Mouse (Mus musculus) embryo, embryonic 10 days (tissue): ENCODE measurements around the gene Celf3.

ENCODE experiments used
- DNase-seq: peaks from one replicate; pipeline ENCODE4 v3.0.0-alpha.2; 2015; ENCODE audit warnings: low spot score

Celf3 gene

GRCm38 (mm10) chr3:94477981-94478422, at the start of gene Celf3:
Gene Celf3 (plus strand): TSS chr3:94478295.
- DNase-seq, result peak; percentile 49

GRCm38 (mm10) chr3:94430980-94431379, 47.1 kb upstream of the Celf3 start:
- DNase-seq, result no peak

- no peak for DNase-seq
Observed at GRCm38 (mm10) chr3:94434305-94434704, 43.8 kb upstream of the Celf3 start.

DNA sequence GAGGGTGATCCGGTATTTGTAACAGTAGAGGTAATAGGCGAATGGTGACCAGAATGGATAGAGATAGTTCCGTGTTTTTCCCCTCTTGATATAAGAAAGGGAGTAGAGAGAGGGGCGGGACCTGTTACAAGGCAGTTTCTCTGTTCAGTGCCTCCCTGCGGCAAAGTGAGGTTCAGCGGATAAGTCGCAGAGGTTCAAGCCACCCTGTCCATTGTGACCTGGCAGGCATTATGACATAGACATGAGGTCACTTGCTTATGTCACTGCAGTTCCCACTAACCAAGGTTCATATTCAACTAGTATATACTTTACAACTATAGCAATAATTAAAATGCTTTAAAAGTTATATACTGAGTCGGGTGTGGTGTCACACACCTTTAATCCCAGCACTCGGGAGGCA, 41.7 kb upstream of the Celf3 start:
- DNase-seq, result no peak

DNA sequence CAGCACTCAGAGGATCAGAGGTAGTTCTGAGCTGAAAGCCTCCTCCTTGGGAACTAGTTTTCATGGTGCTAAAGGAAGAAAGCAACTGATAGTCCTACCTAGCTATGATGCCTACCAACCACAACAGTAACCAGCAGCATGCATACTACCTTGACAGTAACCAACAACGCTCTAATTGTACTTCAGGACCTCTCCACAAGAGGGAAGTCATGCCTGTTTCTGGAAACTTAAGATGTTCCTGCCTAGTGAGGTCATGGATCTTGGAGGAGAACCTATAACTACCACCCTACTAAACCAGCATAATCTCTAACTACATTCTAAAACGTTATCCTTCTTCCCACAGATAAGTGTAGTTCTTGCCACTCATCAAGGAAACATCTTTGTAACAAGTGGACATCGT, 36.9 kb upstream of the Celf3 start:
- DNase-seq, result peak; percentile 48

- DNase-seq, result peak; percentile 94
Observed at GRCm38 (mm10) chr3:94442951-94443596, 35.0 kb upstream of the Celf3 start, which contains the start of gene Mrpl9. Gene Mrpl9 (plus strand): TSS chr3:94443318.

DNA sequence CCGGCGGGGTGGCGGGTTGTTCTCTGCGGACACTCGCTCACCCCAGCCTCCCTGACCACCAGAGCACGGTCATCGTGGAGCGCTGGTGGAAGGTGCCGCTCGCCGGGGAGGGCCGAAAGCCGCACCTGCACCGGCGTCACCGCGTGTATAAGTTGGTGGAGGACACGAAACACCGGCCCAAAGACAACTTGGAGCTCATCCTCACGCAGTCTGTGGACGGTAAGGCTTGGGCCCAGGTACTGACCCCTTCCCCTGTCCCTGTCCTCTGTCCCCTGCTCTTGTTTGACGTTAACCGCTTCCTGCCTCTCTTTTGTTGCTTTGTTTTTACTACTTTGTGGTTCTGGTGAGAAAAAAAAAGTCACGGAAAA, 34.5 kb upstream of the Celf3 start, which contains the start of gene Oaz3:
Gene Oaz3, minus strand, starts transcription at position 319 of the 368 bp plus-strand sequence.
- DNase-seq, result no peak

GRCm38 (mm10) chr3:94449377-94449776, 28.7 kb upstream of the Celf3 start:
- no peak for DNase-seq

DNA sequence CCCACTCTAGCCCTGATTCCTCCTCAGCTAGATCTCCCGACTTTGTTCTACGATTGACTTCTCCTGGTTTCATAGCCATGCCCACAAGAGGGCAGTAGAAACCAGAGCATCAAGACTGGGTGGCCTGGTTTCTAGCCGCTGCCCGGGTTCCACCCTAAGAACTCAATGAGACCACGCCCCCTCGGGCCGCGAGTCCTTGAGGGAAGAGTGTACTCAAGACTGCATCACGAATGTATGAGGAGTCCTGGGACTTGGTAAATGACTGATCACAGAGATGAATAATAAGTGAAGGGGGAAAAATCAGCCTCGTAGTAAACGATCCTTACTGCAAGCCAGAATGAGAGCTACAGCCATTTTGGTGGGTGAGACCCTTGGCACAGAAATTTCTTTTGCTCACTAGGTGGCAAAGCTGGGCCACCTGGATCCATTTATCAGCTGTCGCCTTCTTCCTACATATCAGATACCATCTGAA, 21.5 kb upstream of the Celf3 start:
- peak; percentile 98 for DNase-seq

- DNase-seq, result no peak
Observed at GRCm38 (mm10) chr3:94457055-94457454, 21.0 kb upstream of the Celf3 start.

- DNase-seq, result no peak
Observed at GRCm38 (mm10) chr3:94459834-94460233, 18.3 kb upstream of the Celf3 start.

GRCm38 (mm10) chr3:94463926-94464578, 14.0 kb upstream of the Celf3 start:
- DNase-seq, result peak; percentile 70

DNA sequence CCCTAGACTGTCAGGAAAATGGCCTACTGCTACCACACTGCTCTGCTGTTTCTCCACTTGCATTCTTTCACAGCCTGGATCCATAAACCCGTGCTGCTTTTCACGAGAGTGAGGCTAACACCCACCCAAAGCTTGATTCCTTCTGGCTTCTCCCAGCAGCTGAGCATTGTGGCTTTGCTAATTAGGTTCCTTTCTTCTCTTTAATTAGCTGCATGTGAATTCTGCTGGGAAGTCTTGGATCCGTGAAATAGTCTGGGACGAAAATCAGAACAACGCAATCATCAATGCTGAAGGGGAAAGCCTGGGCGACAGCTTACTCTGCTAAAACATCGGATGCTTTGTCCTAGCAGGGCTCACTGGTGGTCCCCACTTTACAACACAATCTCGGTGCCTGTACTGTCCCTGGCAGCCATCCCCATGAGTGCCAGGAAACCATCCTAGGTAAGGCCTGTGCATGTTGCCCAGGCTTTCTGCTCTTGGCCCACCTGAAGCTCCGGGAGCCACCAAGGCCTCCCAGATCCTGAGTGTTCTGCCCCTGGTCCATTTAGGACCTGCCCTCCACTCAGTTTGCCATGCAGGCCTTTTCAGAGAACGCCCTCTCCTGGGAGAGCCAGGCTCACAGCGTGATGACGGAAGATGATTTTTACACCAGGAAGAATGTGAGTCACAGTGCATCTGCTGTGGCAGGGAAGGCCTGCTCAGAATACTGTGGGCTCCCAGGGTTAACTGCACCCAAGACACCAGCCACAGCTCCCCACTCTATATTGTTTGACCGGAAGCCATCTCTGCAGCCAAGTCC, 12.3 kb upstream of the Celf3 start:
- DNase-seq, result no peak

GRCm38 (mm10) chr3:94468931-94469330, 9.2 kb upstream of the Celf3 start:
- no peak for DNase-seq

DNA sequence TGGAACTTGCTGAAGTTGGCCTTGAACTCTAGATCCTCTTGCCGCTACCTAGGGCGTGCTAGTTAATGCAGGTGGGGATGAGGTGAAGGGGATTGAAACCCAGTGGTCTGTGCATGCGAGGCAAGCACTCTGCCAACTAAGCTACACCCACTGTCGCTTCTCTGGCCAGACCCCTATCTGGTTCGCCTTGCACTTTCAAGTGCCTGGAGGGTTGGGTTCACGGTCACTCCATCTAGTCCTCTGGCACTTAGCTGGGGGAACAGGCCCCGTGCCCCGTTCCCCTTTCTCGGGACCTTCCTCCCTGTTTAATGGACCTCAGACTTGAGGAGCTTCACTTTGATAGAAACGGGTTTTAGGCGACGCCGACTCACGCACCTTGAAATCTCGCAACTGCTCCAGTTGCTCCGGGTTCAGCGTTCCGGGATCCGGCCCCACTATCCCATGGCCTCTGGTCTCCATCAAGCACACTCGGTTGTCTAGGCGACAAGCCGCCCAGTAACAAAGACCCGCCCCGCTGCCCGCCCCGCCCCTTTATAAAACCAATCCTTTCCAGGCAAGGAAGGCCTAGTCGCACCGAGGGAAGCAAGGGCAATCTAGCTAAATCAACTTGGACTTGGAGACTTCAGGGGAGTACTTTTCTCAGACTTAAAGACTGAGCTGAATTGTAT, 5.5 kb upstream of the Celf3 start:
- DNase-seq, result peak; percentile 81

DNA sequence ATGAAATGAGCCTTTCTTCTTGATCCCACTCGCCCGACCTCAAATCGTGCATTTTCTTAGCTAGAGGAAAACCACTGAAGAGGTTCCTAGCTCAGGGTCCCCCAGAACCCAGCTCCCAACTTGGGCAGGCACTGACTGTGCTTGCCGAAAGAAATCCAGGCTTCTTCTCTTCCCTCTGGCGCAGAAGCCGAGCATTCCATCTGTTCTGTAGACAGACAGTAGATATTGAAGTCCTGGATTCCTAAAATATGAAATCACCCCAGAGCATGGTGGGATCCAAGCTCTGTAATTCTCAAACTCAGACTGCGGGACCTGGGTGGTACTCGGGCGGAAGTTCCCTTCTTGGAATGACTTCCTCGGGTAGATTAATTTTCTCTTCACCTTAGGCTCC, 5.0 kb upstream of the Celf3 start:
- DNase-seq, result no peak

DNA sequence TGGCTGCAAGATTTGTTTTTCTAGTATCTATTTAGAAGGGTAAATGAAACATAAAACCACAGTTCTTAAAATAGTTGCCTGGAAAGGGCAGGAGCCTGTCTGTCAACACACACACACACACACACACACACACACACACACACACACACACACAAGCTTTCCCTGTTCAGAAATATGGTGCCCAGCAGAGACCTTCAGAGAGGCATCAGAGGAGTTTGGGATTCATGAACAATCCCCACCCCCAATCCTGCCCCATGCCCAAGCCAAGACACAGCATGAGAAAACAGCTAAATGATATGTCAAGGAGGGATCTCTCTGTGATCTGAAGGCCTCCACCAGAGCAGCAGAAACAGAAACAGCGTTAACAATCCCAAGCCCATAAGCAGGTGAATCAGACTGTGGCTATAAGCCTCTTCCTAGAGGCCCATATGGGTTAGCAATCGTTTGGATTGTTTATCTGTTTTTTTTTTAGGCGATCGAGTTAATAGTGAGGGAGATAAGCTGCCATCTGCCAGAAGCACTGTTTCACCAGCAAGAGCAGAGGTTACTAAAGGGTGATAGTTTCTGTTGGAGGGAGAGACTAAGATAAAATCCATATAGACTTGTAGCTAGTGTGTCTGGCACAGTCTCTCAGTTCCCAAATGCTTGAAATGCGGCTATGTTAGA, 4.4 kb upstream of the Celf3 start:
- DNase-seq, result no peak

DNA sequence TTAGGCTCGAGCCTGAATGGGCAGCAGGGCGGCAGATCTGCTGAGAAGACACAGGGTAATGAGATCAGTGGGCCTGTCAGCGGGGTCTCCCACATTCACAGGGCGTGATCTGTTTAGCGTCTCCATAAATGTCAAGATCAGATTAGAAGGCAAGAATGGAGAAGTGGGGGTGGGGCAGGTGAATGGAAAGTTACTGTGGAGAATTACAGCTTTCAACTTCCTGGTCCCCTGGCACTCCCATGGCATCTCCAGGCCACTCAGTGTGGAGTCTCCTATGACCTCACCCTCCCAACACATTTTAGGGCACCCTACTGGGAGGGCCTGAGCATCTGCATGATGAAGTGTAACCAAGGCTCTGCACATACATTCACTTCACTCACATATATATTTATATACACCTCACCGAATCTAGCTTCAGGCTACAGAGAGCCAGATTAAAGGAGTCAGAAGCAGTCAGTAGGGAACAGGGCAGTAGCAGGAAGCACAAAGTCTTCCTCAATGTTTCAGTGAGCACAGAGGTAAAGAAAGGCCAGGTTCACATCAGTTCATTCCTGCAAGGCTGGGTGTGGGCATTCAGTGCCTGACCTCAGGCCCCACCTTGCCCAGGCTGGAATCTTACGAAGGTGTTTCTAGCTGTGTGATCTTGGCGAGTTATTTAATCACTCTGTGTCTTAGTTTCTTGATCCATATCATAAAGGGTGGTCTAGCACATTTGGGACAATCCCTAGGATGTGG, 1.6 kb upstream of the Celf3 start:
- peak; percentile 39 for DNase-seq

- no peak for DNase-seq
Observed at GRCm38 (mm10) chr3:94477444-94477843, 651 bp upstream of the Celf3 start.

DNA sequence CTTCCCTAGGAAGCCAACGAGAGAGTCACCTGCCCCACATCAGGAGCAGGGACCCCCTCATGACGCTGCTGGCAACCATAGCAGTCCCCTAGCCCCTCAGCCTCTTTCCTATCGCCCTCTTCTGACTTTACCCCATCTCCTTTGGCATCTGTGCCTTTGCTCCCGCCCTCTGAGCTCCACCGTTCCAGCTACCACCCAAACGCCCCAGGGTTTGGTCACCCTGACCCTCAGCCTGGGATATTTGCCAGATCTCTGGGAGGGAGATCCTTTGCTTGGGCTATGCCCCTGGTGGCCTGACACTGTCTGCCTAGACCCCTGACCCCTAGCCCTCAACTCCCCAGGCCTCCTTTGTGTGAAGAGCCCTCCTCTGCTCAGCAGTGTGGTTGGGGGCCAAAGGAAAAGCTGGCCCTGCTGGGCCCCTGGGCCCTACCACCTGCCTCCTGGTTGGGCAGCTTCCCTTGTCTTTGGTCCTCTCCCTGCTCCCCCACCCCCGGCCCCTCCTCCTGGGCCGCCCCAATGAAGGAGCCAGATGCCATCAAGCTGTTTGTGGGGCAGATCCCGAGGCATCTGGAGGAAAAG, 585 bp downstream of the Celf3 start:
- no peak for DNase-seq

DNA sequence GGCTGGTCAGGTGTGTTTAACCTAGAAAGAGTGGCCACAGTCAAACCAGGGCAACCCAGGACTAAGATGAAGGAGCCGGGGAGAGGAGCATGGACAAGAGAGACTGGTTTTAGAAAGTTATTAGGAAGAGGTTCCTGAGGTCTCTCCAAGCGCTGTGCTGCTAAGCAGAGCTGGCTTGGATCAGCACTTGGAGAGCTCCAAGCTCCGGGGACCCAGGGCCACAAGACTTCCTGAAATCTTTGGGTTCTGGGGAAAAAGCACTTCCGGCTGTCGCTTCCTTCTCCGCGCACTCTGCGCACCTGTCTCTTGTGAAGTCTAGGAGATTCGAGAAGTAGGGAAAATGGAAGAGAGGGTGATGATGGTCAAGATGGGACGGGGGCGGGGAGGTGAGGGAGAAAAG, 1.5 kb downstream of the Celf3 start:
- peak; percentile 61 for DNase-seq
